Mouse (Mus musculus) thymus, adult 2 months (tissue): ENCODE data around the gene Cuedc2.

Experiments
- CTCF ChIP-seq: fragments of 200-500 bp; IDR thresholded peaks from 2 replicates; pipeline ENCODE4 v1.5.1; 2012; ENCODE audit warnings: mild to moderate bottlenecking, control low read depth, low read length, moderate library complexity, borderline replicate concordance; ENCODE audit not compliant: control insufficient read depth, poor library complexity, insufficient read depth; ENCODE audit errors: extremely low read depth
- POLR2A ChIP-seq: fragments of 200-500 bp; IDR thresholded peaks from 2 replicates; pipeline ENCODE4 v1.6.1; 2012; ENCODE audit warnings: mild to moderate bottlenecking, low read length, control low read depth, moderate library complexity; ENCODE audit not compliant: control insufficient read depth, poor library complexity, insufficient read depth; ENCODE audit errors: extremely low read depth

DNA sequence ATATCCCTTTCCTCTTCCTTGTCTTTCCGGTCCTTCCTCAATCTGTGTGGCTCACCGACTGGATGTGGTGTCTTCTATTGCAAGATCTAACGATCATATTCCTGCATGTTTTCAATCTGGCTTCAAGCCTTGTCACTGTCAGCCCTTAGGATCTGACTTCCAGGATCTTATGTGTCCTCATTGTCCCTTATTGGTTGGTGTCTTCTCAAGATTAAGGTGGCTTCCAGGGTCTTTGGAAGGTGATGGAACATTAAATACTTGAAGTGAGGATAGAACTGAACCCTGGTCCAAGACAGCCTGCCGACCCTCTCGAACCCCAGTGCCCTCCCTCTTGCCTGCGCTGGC is 412 bp upstream of the Cuedc2 start:
- no peak for TF ChIP-seq CTCF
- TF ChIP-seq POLR2A = no peak
